Mouse (Mus musculus) bone marrow, adult 2 months (tissue): ENCODE results near the gene Ddb1. TPM values are rescaled to one million over a fixed set of nuclear protein-coding genes. Genes with fewer than 3 reads are reported as not detected.
A peak's percentile ranks its signal among the peaks of the same experiment; 100 is the strongest.

Experiments
- H3K27ac ChIP-seq: fragments of 200-500 bp; 2 replicates; pipeline ENCODE4 v1.5.1; 2012; ENCODE audit warnings: low read depth, mild to moderate bottlenecking, control low read depth, inconsistent platforms, low read length; ENCODE audit not compliant: control insufficient read depth, poor library complexity, insufficient read depth
- H3K4me1 ChIP-seq: fragments of 200-500 bp; 2 replicates; pipeline ENCODE4 v1.6.1; 2011; ENCODE audit warnings: low read length; ENCODE audit not compliant: control insufficient read depth, insufficient read depth
- H3K4me3 ChIP-seq: fragments of 200-500 bp; replicated peaks from 2 replicates; pipeline ENCODE3; 2011; ENCODE audit warnings: mild to moderate bottlenecking, low read depth, low read length, control low read depth; ENCODE audit not compliant: control insufficient read depth
- CTCF ChIP-seq: fragments of 200-500 bp; IDR thresholded peaks from 2 replicates; pipeline ENCODE4 v1.5.1; 2011; ENCODE audit warnings: low read length, control low read depth; ENCODE audit not compliant: control insufficient read depth, insufficient read depth
- POLR2A ChIP-seq: fragments of 200-500 bp; IDR thresholded peaks from 2 replicates; pipeline ENCODE4 v1.6.1; 2011; ENCODE audit warnings: low read depth, mild to moderate bottlenecking, control low read depth, low read length, borderline replicate concordance; ENCODE audit not compliant: control insufficient read depth
- WGBS: fragments of 180-500 bp; shearing (Covaris S2); methylation state at CpG from one replicate; pipeline ENCODE4 v1.1.7; 2018; 5-methylcytosine and 5-hydroxymethylcytosine counted together
- polyA plus RNA-seq: library from polyadenylated mRNA; stranded (reverse); fragments of >200 nt; gene quantifications from 2 replicates; pipeline ENCODE4 v1.2.4, GENCODE M21; 2011; ENCODE audit warnings: low replicate concordance; ENCODE audit not compliant: missing spikeins, insufficient read depth, insufficient read length

The Ddb1 gene
- polyA plus RNA-seq, 1 experiment: 107 TPM

DNA sequence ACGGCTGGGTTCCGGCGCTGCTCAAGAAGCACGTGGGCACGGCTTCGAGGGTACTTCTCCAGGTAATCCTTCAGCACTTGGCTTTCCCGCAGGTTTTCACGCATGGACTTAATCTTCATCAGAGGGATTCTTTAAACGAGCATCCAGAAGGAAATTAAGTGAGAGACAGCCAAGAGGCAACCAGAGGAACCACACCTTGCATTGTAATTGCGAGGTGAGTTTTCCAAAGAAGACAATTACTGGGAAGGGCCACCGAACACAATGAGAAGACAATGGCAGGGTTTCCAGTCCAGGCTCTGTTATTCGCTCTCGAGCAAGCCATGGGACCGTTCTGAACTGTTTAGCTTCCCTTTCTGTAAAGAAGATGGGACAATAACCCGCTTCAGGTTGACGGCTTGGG, 71.5 kb downstream of the Ddb1 start:
- TF ChIP-seq POLR2A (no peak), CTCF (no peak)
- no peak overlapping the region for H3K4me3 ChIP-seq
- WGBS: 82% methylated on average over 16 of the region's 16 CpGs
- no peaks in the 10 kb centered on the region for H3K4me1 ChIP-seq
- no peak overlapping the region for H3K27ac ChIP-seq

DNA sequence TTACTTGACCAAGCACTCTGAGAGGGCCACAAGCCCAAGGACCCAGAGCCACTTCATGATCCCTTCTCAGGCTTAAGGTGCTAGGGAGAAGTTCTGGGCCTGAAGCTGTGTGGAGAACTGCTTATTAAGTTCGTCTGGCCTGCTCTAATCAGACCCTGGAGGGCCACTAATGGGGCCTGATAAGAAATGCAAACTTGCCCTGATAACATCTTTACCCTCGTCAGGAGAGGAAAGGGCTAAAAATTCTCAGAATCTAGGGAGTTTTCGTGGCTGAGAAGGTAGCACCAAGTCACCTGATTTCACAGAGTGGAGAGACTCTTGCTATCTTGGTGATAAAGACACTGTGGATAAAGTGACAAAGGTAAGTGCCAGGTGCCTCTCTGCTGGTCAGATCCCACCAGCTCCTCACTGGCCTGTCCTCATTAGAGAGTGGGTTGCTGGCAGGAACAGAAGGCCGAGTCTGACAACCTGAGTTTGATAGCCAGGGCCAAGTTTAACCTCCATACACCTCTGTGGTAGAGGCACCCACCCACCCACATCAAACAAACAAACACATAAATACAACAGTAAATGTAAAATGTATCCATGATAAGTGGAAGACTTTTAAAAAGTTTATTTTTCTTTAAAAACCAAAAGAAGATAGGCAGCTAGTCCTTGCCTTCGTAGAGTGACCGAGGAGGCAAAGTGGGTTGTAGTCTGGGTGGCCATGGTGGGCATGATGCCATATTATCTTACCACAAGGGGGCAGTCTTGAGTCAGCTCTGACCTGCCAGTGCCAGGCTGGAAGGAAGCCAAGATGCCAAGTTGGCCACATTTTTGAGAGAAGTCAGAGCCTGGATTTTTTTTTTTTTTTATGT, 73.0 kb downstream of the Ddb1 start, which contains the start of gene Pga5:
Gene Pga5 (minus strand): TSS at position 157 of the 857 bp plus-strand sequence.
- no peak within 1 kb of the TSS for H3K4me3 ChIP-seq
- H3K27ac ChIP-seq: no peak within 1 kb of the TSS
- no peaks in the 10 kb centered on the region for H3K4me1 ChIP-seq
- 18% methylated on average over 6 of the region's 6 CpGs for WGBS
- TF ChIP-seq CTCF: peak; percentile 98
- no peak for TF ChIP-seq POLR2A

DNA sequence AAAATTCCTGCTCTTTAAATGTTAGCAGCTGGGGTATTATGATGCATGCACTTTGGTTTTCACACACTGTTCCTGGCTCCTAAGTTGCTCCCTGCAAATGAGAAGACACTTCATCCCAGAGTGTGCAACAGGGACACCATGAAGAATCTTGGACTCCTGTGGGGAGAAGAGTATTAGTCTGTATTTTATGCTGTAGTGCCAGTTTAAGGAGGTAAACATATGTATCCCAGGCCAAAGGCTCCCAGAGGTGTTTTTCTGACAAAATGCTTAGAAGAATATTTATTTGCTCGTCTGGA, 73.6 kb downstream of the Ddb1 start:
- WGBS: 78% methylated on average over 1 of the region's 1 CpGs
- H3K4me3 ChIP-seq: no peak overlapping the region
- TF ChIP-seq CTCF: no peak
- TF ChIP-seq POLR2A: no peak
- H3K4me1 ChIP-seq: no peaks in the 10 kb centered on the region
- H3K27ac ChIP-seq: no peak overlapping the region

Other genes with a start within 250 kb of the Ddb1 start
- 0.37 and 1.9 TPM in 2 replicates for gene Syt7, start 216.2 kb upstream of the Ddb1 start, polyA plus RNA-seq
- gene Lrrc10b, start 147.9 kb upstream of the Ddb1 start, polyA plus RNA-seq: not detected in 2 replicates
- gene Ppp1r32, start 122.4 kb upstream of the Ddb1 start, polyA plus RNA-seq: 1.00 and 2.9 TPM in 2 replicates
- gene Cpsf7, start 80.1 kb upstream of the Ddb1 start, polyA plus RNA-seq: 46.7 and 87.1 TPM in 2 replicates
- gene Sdhaf2, start 79.2 kb upstream of the Ddb1 start, polyA plus RNA-seq: 23.6 and 31.2 TPM in 2 replicates
- gene Tmem216, start 49.1 kb upstream of the Ddb1 start, polyA plus RNA-seq: 18.5 and 25.1 TPM in 2 replicates
- gene Cyb561a3, start 28.2 kb upstream of the Ddb1 start, polyA plus RNA-seq: 17.7 and 34.4 TPM in 2 replicates
- gene Tmem138, start 28.0 kb upstream of the Ddb1 start, polyA plus RNA-seq: 7.2 and 16.5 TPM in 2 replicates
- 3.7 and 5.3 TPM in 2 replicates for gene Tkfc, start 327 bp downstream of the Ddb1 start, polyA plus RNA-seq
- 0.41 and 0.77 TPM in 2 replicates for gene Vwce, start 28.9 kb downstream of the Ddb1 start, polyA plus RNA-seq
- gene Pga5, start 72.7 kb downstream of the Ddb1 start, polyA plus RNA-seq: not detected in 2 replicates
- gene Vps37c, start 83.4 kb downstream of the Ddb1 start, polyA plus RNA-seq: 14.4 and 29.5 TPM in 2 replicates
- 1.1 and 2.2 TPM in 2 replicates for gene Cd5, start 133.7 kb downstream of the Ddb1 start, polyA plus RNA-seq
- 2.1 TPM in 2 replicates for gene Cd6, start 224.7 kb downstream of the Ddb1 start, polyA plus RNA-seq
- 9.5 and 19.7 TPM in 2 replicates for gene Slc15a3, start 234.4 kb downstream of the Ddb1 start, polyA plus RNA-seq